Mouse (Mus musculus) CH12.LX (cell line): ENCODE measurements around the gene Lrrc57. TPM values are rescaled to one million over a fixed set of nuclear protein-coding genes. Genes with fewer than 3 reads are reported as not detected.
A peak's percentile ranks its signal among the peaks of the same experiment; 100 is the strongest.

Experiments used
- DNase-seq: peaks from one replicate; pipeline ENCODE4 v3.0.0-alpha.2; 2013; ENCODE audit errors: extremely low read depth
- H3K27ac ChIP-seq: 2 replicates; pipeline ENCODE4 v1.5.1; 2012; ENCODE audit warnings: low read depth, mild to moderate bottlenecking, control low read depth, moderate library complexity; ENCODE audit not compliant: insufficient read depth
- H3K27me3 ChIP-seq: replicated peaks from 2 replicates; pipeline ENCODE3; 2012; ENCODE audit warnings: inconsistent platforms
- H3K36me3 ChIP-seq, 2 experiments: replicated peaks in 1 of 2; 2 replicates each; pipeline versions ENCODE3 to v1.6.1; 2012; ENCODE audit warnings: inconsistent platforms in 1 of 2, low read length in 1 of 2, mild to moderate bottlenecking in 1 of 2, mixed read lengths in 1 of 2, moderate library complexity in 1 of 2; ENCODE audit not compliant: control insufficient read depth in 1 of 2, insufficient read depth in 1 of 2
- H3K4me1 ChIP-seq, 2 experiments: 2 replicates each; pipeline ENCODE4 v1.6.1; 2012; ENCODE audit warnings: inconsistent platforms in 1 of 2, moderate library complexity in 1 of 2; ENCODE audit not compliant: insufficient read depth in 2 of 2, control insufficient read depth in 1 of 2
- H3K4me2 ChIP-seq: 2 replicates; pipeline ENCODE4 v1.6.1; 2012; ENCODE audit warnings: low read depth, mild to moderate bottlenecking, control low read depth; ENCODE audit not compliant: poor library complexity, insufficient read depth, severe bottlenecking
- H3K4me3 ChIP-seq, 3 experiments: fragments of 150-350 bp in 1 of 3; sonication (generic) in 1 of 3; replicated peaks in 1 of 3; 2 replicates each; pipeline versions ENCODE3 to v1.5.1; 2011 to 2012; ENCODE audit warnings: low read depth in 2 of 3, low read length in 2 of 3, mild to moderate bottlenecking in 2 of 3, moderate library complexity in 2 of 3, control low read depth in 1 of 3, improper control_type of control experiment in 1 of 3, inconsistent platforms in 1 of 3, mixed read lengths in 1 of 3; ENCODE audit not compliant: poor library complexity in 1 of 3
- H3K79me2 ChIP-seq: replicated peaks from 2 replicates; pipeline ENCODE4 v1.6.1; 2012; ENCODE audit warnings: mild to moderate bottlenecking, moderate library complexity; ENCODE audit not compliant: control insufficient read depth, poor library complexity, insufficient read depth, severe bottlenecking; ENCODE audit errors: extremely low read depth
- H3K9ac ChIP-seq: 2 replicates; pipeline ENCODE4 v1.6.1; 2012; ENCODE audit warnings: low read depth, mild to moderate bottlenecking, control low read depth, moderate library complexity; ENCODE audit not compliant: insufficient read depth
- H3K9me3 ChIP-seq: replicated peaks from 2 replicates; pipeline ENCODE3; 2012; ENCODE audit warnings: low read length, inconsistent platforms, mixed read lengths
- BHLHE40 ChIP-seq: IDR thresholded peaks from 2 replicates; pipeline ENCODE4 v1.6.1; 2011; ENCODE audit warnings: mild to moderate bottlenecking, low read depth, low read length, improper control_type of control experiment
- CTCF ChIP-seq, 2 experiments: IDR thresholded peaks in 1 of 2; conservative IDR thresholded peaks in 1 of 2; 2 replicates each; pipeline ENCODE4 v1.5.1; 2011 to 2012; ENCODE audit warnings: low read depth in 2 of 2, low read length in 2 of 2, improper control_type of control experiment in 1 of 2, inconsistent platforms in 1 of 2, mild to moderate bottlenecking in 1 of 2, moderate library complexity in 1 of 2
- IRF4 ChIP-seq: IDR thresholded peaks from 2 replicates; pipeline ENCODE4 v1.6.1; 2014; ENCODE audit warnings: low read depth, mild to moderate bottlenecking, inconsistent platforms, low read length, improper control_type of control experiment
- MEF2A ChIP-seq: IDR thresholded peaks from 2 replicates; pipeline ENCODE4 v1.6.1; 2014; ENCODE audit warnings: low read depth, mild to moderate bottlenecking, inconsistent platforms, low read length, improper control_type of control experiment, borderline replicate concordance
- RAD21 ChIP-seq: IDR thresholded peaks from 2 replicates; pipeline ENCODE4 v1.6.1; 2011; ENCODE audit warnings: low read depth, mild to moderate bottlenecking, low read length, improper control_type of control experiment, moderate library complexity
- SMC3 ChIP-seq: IDR thresholded peaks from 2 replicates; pipeline ENCODE4 v1.6.1; 2011; ENCODE audit warnings: low read depth, low read length, improper control_type of control experiment
- ZNF384 ChIP-seq: IDR thresholded peaks from 2 replicates; pipeline ENCODE4 v1.6.1; 2012; ENCODE audit warnings: low read depth, low read length, improper control_type of control experiment, inconsistent platforms
- dilution Hi-C: fragments of 300-500 bp; cut with MboI; formaldehyde crosslinking; loops from 2 replicates; pipeline ENCODE4 v1.14.3; 2020; ENCODE audit warnings: low sequenced_read_pairs; ENCODE audit not compliant: extremely low pct_unique_long_range_greater_than_20kb, extremely low pct_ligation_motif_present
- in situ Hi-C: fragments of 300-500 bp; cut with MboI; formaldehyde crosslinking; loops from 3 replicates; pipeline ENCODE4 v1.14.3; 2019; ENCODE audit warnings: low sequenced_read_pairs, low pct_ligation_motif_present, low pct_unique_long_range_greater_than_20kb, mixed read lengths
- polyA plus RNA-seq: library from polyadenylated mRNA; unstranded; fragments of >175 nt; gene quantifications from 2 replicates; pipeline ENCODE4 v1.2.1, GENCODE M21; 2012; ENCODE audit warnings: low read depth; ENCODE audit not compliant: insufficient read length
- total RNA-seq, 2 experiments: library from RNA; depleted of rRNA; stranded (reverse); fragments of 300-350 nt in 1 of 2; fragments of >200 nt in 1 of 2; gene quantifications; 2 replicates each; pipeline ENCODE4 v1.2.3; 2012 to 2014

The Lrrc57 gene
- total and polyA plus RNA-seq, 3 experiments, result 8.9 to 15.6 (median 10.3) TPM

DNA sequence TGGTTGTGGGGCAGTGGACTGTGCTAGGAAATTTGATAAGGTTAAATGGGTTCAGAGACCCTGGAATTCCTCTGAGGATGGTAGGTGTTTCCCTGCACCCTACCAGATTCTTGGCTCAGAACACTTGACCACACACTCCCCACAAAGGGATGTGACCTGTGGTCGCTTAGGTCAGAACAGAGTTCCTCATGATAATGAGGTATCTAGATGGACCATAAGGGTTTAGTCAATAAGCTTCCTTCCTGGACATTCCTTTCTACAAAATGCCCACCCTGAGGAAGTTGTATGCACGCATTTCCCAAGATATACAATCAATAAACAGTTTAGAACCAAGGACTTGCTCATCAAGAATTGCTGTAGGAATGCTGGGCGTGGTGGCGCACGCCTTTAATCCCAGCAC is 46.6 kb upstream of the Lrrc57 start:
- H3K36me3 ChIP-seq, result no peaks in the 10 kb centered on the region
- no peak for DNase-seq
- no peak overlapping the region for H3K4me2 ChIP-seq
- no peaks in the 10 kb centered on the region for H3K79me2 ChIP-seq
- no peak overlapping the region for H3K4me3 ChIP-seq
- H3K27ac ChIP-seq, result no peak overlapping the region
- H3K9ac ChIP-seq, result no peak overlapping the region
- peaks cover 2% of the 10 kb centered on the region for H3K9me3 ChIP-seq
- dilution Hi-C loops, result no loop called here
- in situ Hi-C loops, result no loop called here
- peaks cover 10 to 11% of the 10 kb centered on the region in 2 experiments; a peak in 3 of 4 replicates for H3K4me1 ChIP-seq
- TF ChIP-seq BHLHE40, result no peak
- TF ChIP-seq, all 38 proteins: peak for 0
- no peaks in the 10 kb centered on the region for H3K27me3 ChIP-seq

DNA sequence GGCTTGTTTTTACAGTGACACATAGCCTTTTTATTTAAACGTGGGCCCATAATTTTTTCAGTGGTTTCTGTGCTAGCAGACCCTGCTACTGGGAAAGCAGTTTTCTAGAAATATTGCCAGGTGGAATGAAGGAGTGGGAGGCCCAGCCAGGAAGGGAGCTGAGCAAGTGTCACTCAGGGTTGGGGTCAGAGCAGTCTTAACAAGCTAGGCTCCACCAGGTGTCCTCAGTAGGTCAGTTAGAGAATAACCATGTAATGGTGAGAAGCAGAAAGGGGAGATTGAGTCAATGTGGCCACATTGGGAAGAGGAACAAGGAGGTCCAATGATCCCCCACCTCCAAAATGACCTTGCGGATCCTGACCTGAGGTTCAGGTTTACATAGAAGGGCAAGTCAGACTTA is 45.4 kb upstream of the Lrrc57 start:
- in situ Hi-C loops, result no loop called here
- Histone ChIP-seq H3K9ac (no peak overlapping the region), H3K4me2 (no peak overlapping the region), H3K9me3 (peaks cover 2% of the 10 kb centered on the region), H3K79me2 (no peaks in the 10 kb centered on the region), H3K27me3 (no peaks in the 10 kb centered on the region), H3K27ac (no peak overlapping the region), H3K36me3 (no peaks in the 10 kb centered on the region), H3K4me1 (peaks cover 10 to 11% of the 10 kb centered on the region in 2 experiments; a peak in 3 of 4 replicates), H3K4me3 (no peak overlapping the region)
- dilution Hi-C loops, result no loop called here
- TF ChIP-seq MEF2A (no peak), CTCF (conservative IDR thresholded peaks at IDR 0.05 in 1 of 2, IDR thresholded peaks at IDR 0.05 in 1 of 2; ENCODE audit: low read depth in 2 of 2, low read length in 2 of 2) (peak in 1 of 2 experiments; percentile 57; a peak in 2 of 4 replicates), BHLHE40 (no peak), RAD21 (peak; percentile 50), SMC3 (peak; percentile 43)
- no peak for DNase-seq

- Histone ChIP-seq H3K4me2 (no peak overlapping the region), H3K4me1 (peaks cover 10 to 11% of the 10 kb centered on the region in 2 experiments; a peak in 3 of 4 replicates), H3K9ac (no peak overlapping the region), H3K79me2 (no peaks in the 10 kb centered on the region), H3K27me3 (no peaks in the 10 kb centered on the region), H3K4me3 (no peak overlapping the region), H3K36me3 (no peaks in the 10 kb centered on the region), H3K9me3 (peaks cover 2% of the 10 kb centered on the region), H3K27ac (no peak overlapping the region)
- no peak for TF ChIP-seq BHLHE40
- TF ChIP-seq CTCF (conservative IDR thresholded peaks at IDR 0.05 in 1 of 2, IDR thresholded peaks at IDR 0.05 in 1 of 2; ENCODE audit: low read depth in 2 of 2, low read length in 2 of 2), result no peak
- no peak for TF ChIP-seq ZNF384
- TF ChIP-seq IRF4, result no peak
- dilution Hi-C loops, result no loop called here
- in situ Hi-C loops, result no loop called here
- DNase-seq, result no peak
Observed at GRCm38 (mm10) chr2:120652925-120653284, 43.6 kb upstream of the Lrrc57 start.
